Mouse (Mus musculus) adrenal gland, postnatal 36 days (tissue): Measurements from ENCODE around the gene Tex2. TPM values are rescaled to one million over a fixed set of nuclear protein-coding genes. Genes with fewer than 3 reads are reported as not detected.
"Not testable (repeated sequence)": the region's sequence is repeated elsewhere in the genome, so short reads cannot be mapped to it uniquely, and the experiment has no call there.

Experiments
- DNase-seq, 2 experiments: peaks; one replicate each; pipeline ENCODE4 v3.0.0; 2021; ENCODE audit warnings: mixed read lengths in 1 of 2
- long read RNA-seq, 2 experiments: library from polyadenylated mRNA; stranded (forward); transcript quantifications; one replicate each; pipeline ENCODE4 v2.0.0; 2021; ENCODE audit warnings: borderline sequencing depth in 2 of 2
- total RNA-seq, 2 experiments: library from RNA; stranded (reverse); gene quantifications; 2 replicates each; pipeline ENCODE4 v1.2.3; 2021

Tex2 gene
- total RNA-seq, result 10 to 100 TPM; 52.3 to 54.4 TPM
- long read RNA-seq, experiment 1, full-length matches to known transcripts, result 1 of 8 reads
- long read RNA-seq, experiment 1, partial matches to known transcripts, result 3 of 8 reads
- long read RNA-seq, experiment 1, other reads (novel, unspliced or antisense), result 4 of 8 reads
- long read RNA-seq, experiment 2, partial matches to known transcripts, result 0 of 1 reads
- long read RNA-seq, experiment 2, other reads (novel, unspliced or antisense), result 1 of 1 reads

GRCm38 (mm10) chr11:106612961-106613637 lies at the start of gene Tex2:
TSS of gene Tex2 (minus strand) at chr11:106613423.
- DNase-seq, result peak; percentile 98 to 99

DNA sequence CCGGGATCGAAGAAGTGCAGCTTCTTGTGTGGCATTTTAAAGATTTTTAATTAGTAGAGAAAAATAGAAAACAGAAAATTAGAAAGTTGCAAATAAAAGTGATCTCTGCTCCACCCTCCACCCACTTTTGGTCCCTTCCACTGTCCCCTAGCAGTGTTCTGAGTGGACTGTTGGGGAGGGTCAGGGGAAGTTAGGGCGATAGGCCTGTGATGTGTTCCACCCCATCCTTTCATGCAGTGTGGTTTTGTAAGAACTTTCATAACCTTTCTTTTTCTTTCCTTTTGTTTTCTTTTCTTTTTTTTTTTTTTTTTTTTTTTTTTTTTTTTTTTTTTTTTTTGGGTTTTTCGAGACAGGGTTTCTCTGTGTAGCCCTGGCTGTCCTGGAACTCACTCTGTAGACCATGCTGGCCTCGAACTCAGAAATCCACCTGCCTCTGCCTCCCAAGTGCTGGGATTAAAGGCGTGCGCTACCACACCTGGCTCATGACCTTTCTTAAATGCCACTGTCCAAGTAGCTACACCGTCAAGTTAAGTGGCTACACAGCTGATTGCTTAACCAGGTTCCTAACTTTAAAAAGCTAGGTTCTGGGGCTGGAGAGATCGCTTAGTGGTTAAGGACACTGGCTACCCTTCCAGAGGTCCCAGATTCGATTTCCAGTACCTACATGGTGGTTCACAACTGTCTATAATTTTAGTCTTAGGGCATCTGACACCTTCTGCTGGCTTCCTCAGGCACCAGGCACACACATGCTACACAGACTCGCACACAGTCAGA lies 49.6 kb upstream of the Tex2 start:
- no peak for DNase-seq

DNA sequence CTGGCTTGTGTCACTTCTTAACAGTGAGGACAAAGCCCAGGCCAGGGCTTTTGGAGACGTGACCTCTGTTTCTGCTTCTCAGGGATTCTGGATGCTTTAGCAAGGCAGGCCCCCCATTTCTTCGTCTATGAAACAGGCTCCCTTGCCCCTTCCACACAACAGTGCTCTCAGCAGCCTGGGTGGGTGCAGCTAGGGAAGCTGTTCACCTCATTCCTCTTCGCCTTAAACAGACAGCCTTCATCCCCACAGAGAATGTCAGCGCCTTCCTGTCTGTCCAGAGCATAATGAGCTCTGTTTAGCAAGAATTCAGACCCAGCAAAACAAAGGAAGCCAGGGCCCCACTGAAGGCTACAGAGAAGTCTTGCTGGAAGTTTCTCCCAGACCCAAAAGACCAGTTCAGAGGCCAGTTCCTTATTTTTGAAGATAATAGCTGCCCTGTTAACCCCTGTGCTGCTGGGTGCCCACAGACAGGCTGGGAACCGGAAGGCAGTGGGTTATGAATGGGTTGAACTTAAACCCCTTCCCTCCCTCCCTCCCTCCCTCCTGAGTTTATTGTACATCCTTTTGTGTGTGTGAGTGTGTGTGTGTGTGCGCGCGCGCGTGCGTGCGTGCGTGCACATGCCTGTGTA lies 47.3 kb upstream of the Tex2 start:
- peak in 1 of 2 experiments; percentile 38 for DNase-seq

DNA sequence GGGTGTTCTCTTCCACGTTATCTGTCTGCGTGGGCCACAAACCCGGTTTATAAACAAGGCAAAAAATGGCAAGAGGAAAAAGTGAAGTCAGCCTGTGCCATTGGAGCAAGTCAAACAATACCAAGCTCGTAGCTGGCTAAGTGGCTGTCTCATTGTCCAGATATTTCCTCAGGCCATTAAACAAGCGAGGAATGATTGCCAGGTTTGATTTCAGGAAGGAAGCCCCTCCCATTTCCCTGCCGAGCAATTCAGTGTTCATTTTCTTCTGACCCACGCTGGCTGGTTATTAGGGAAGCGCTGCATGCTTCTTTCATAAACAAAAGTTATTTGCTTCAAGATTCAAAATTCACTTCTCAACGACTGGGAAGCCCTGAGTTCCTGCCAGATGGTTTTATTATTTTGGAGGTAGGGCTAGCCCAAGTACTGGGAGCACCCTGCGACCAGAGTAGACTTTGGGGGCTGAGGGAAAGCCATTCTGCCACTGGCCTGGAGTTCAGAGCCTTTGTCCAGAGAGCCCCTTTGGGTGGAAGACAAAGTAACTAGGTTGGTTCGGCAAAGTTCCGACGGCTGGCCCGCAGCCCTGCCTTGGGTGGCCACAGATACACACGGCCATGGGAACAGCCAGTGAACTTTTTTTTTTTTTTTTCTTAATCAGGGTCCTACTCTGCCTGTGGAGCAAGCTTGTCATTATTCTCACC lies 46.5 kb upstream of the Tex2 start:
- no peak for DNase-seq

GRCm38 (mm10) chr11:106658051-106658880 lies 45.0 kb upstream of the Tex2 start:
- peak; percentile 83 to 89 for DNase-seq

DNA sequence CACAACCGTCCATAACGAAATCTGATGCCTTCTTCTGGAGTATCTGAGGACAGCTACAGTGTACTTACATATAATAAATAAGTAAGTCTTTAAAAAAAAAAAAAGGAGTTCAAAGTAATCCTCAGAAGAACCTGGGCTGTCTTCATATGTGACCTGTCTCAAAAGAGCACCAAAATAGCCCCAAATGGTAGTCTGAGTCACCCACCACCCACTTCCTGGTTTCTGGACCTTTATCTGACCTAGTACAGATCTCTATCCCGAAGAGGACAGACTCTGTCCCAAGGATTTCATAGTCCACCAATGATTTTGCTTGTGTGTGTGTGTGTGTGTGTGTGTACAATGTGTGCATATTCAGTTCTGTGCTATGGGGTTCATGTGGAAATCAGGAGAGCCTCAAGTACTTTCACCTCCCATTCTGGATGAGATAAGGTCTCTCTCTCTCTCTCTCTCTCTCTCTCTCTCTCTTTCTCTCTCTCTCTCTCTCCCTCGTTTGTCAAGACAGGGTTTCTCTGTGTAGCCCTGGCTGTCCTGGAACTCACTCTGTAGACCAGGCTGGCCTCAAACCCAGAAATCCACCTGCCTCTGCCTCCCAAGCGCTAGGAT lies 43.8 kb upstream of the Tex2 start:
- not testable (repeated sequence) for DNase-seq

DNA sequence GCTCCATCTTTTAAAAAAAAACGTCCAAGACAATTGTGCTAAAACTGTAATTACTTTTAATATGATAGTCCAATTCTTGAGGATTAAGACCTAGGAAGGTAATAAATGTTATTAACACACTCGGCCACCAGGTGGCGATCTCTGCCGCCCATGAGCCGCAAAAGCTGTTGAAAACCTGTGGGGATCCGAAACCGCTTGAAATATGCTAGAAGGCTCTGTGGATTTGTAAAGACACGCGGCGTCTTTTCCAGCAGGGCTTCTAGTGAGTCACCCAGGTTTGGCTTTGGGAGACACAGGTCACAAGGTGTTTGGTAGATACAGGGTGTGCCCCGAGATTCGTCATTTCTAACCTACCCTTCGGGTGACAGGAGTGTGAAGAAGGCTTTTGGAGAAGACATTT lies 35.1 kb upstream of the Tex2 start:
- DNase-seq, result peak; percentile 80 to 85

DNA sequence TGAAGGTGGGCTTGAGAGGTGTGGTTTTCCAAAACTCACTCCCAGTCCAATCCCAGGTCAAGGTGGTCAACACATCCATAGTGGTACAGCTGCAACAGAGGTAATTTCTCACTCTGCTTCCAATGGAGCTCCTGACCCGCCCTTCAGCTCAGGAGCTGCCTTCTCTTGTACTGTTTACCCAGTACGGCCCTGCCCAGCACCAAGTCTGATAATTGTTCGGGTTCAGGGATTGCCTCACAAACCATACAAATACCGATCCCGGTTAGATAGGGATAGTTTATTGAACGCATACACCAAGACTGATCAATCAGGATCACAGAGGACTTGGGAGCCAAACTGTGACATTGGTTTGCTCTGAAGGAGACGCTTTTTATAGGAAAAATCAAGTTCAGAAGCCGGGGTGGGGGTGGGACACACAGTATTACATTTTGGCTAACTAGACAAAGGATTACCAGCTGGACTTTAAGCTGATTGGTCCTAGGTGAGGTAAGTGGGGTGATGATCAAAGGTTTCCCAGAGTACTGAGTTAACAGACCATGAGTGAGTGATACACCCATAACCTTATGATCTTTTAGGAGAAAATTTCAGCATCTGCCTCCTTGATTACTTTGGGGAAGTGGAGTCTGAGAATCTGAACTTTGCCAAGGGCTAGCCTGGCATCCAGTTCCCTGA lies 29.9 kb upstream of the Tex2 start:
- DNase-seq, result no peak

DNA sequence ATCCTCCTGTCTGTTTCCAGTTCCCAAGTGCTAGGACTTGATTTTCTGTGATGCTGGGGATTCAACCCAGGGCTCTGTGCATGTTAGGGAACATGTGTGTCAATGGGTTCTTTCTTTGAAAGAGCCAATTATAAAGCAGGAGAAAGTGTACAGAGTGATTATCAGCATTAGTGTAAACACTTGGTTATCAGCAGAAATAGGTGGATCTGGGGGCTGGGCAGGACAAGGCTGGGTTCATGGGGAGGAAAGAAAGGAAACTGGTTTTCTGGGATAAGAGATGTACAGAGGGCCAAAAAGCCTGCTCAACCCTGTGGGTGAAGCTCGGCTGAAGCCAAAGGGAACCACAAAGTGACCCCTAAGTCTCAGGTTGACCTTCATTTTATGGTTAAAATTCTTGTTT lies 28.4 kb upstream of the Tex2 start:
- no peak for DNase-seq

GRCm38 (mm10) chr11:106640059-106640458 lies 26.8 kb upstream of the Tex2 start:
- DNase-seq, result no peak

- no peak for DNase-seq
Measured at GRCm38 (mm10) chr11:106639356-106639692, 26.1 kb upstream of the Tex2 start.

DNA sequence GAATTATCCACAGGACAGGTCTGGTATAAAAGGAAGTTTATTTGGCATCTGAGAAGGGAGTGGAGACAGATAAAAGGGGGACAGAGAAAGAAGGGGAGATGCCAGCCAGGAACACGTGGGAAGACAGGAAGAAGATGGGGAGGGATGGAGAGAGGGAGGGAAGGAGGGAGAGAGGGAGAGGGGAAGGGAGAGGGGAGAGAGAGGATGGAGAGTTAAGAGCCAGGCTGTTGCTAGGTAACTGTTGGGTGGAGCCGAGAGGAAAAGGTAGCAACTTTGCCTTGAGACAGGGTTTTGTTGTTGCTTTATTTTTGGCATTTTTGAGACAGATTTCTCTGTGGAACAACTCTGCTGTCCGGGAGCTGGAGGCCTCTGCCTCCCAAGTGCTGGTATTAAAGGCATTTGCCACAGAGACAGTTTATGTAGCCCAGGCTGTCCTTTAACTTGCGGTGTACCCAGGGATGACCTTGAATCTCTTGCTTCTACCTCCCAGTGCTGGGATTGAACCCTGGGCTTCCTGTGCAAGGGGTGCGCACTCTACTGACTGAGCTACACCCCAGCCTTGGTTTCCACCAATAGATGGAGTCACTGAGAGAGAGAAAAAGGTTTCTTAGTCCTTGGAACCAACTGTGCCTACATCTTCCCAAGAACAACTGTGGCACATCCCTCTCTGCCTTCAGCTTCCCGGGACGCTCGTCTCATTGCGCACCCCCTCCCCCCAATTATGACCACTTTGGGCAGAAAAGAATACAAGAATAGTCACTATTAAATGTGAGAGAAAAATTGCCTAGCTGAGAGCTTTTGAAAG lies 25.5 kb upstream of the Tex2 start:
- no peak for DNase-seq

DNA sequence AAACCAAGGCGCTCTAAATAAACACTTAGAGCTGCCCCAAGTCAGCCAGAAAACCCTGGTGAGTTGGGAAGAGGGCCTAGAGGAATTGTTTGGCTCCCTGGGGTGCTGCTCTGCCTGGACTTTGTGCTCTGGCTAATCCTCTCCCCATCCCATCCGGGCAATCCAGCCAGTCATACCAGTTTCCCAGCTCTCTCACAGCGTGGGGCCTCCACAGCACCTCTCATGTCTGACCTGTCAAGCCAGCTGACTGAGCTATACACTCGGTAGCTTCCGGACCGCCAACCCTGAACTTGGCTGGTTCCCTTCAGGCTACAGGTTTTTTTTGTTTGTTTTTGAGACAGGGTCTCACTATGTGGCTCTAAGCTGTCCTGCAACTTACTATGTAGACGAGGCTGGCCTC lies 24.5 kb upstream of the Tex2 start:
- no peak for DNase-seq

- no peak for DNase-seq
Measured at GRCm38 (mm10) chr11:106635946-106636345, 22.7 kb upstream of the Tex2 start.

DNA sequence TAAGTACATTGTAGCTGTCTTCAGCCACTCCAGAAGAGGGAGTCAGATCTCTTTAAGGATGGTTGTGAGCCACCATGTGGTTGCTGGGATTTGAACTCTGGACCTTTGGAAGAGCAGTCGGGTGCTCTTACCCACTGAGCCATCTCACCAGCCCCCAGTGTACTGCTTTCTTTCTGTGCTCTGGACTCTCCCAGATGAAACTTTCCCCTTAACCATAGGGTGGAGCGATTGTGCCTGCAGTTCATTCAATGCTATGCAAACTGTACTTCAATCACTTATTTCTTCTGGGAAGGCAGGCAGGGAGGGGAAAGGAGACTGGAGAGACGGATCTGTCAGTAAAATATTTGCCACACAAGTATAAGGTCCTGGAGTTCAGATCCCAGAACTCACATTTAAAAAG lies 21.0 kb upstream of the Tex2 start:
- DNase-seq, result not testable (repeated sequence)

- no peak for DNase-seq
Measured at GRCm38 (mm10) chr11:106633456-106633855, 20.2 kb upstream of the Tex2 start.

DNA sequence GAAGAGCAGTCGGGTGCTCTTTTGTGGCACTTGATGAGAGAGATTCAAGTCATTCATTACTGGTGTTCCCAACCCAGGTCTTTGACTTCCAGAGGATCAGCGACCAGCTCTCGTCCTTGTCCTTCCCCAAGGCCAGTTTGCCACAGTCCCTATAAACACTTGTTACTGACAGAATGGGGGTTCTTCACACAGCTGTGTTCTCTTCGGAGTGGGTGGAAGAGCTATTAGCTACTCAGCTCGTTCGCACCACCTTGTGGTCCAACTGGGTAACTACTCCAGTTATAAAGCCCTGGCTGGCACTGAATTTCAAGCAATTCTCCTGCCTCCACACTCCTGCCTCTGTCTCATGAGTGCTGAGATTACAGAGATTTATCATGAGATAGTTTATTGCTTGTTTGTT lies 14.5 kb upstream of the Tex2 start:
- DNase-seq, result peak; percentile 73 to 80

GRCm38 (mm10) chr11:106625577-106625976 lies 12.4 kb upstream of the Tex2 start:
- DNase-seq, result no peak

DNA sequence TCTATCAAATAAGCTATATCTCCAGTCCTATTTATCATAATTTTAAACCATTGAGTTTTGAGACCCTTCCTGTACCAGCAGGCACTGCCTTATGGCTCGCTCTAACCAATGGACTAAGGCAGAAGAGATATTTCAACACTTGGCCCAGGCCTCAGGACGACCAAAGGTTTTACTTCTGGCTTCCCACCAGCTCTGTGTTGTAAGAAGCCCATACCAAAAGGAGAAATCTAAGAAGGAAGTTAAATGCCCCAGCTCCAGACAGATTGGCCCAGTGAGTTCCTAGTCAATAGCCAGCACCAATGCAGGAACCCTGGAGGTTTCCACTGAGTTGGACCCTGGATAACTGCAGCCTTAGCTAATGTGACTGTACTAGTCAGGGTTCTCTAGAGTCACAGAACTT lies 10.4 kb upstream of the Tex2 start:
- no peak for DNase-seq
